Mouse (Mus musculus) layer of hippocampus, adult 9-11 months (tissue): Measurements from ENCODE around the gene Ikzf2.

Experiments
- DNase-seq: peaks from one replicate; pipeline ENCODE4 v3.0.0; 2022

Ikzf2 gene

GRCm38 (mm10) chr1:69687076-69687991, at the start of gene Ikzf2:
Gene Ikzf2 (minus strand): TSS chr1:69687245.
- DNase-seq, result peak; percentile 72

DNA sequence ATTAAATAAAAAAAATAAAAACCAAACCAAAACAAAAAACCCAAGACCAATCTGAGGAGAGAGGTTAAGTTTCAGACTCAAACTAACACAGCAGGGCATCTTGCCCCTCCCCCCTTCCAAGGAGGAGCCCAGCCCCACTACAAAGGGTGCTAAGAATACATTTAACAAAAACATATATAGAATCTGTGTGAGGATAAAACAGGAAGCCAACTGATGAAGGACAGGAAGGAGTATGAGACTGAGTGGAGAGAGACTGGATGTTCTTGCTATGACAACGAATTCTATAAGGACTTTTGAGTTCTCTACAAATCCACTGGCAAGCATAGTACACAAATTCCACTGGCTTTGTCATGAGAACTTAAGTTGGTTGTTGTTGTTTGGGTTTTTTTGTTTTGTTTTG, 42.7 kb upstream of the Ikzf2 start:
- no peak for DNase-seq

DNA sequence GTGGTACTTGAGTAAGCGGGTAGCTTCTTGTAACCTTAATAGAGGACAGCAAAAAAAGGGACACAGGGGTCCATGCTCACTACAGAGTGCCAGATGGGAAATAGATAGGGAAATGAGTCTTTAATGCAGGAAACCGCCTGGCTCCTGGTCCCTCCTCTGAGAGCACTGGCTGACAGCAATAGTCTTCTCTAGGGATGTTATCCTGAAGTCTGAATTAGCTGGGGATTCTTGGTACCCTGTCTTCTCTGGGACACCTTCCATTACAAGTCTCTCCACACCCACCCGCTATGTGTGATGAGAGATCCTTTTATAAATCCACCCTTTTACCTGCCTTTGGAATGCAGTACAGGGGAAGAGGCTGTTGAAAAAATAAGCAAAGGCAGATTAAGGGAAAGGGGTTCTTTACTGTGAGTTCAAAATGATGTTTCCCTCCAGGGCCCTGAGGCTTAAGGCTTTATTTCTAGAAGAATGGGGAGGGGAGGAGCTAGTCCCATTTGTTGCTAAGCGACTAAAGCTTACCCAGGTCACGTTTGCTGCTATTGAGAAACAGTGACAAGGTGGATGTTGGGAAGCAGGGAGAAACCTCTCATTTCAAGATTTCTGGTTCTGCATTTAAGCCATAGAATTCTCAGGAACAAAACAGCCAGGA, 42.1 kb upstream of the Ikzf2 start:
- DNase-seq, result no peak

- no peak for DNase-seq
These were observed 40.9 kb upstream of the Ikzf2 start for GRCm38 (mm10) chr1:69727968-69728367.

GRCm38 (mm10) chr1:69717107-69717506, 30.1 kb upstream of the Ikzf2 start:
- no peak for DNase-seq

DNA sequence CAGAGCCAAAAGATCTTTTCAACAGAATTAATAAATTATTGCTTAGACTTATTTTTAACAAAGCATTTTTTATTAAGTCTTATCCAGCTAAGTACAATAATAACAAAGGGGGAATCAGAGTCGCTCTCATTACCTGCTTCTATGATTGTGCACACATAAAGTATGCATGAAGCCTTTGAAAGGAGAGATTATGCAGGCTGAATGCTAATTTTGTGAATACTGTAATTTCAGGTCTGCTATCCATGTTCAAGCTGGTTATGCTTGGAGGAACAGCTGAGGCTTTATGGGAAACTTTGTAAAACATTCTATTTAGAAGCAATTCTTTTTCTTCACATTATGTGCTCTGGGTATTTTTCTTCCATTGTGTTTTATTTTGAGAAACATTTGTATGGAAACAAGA, 21.5 kb upstream of the Ikzf2 start:
- DNase-seq, result no peak

DNA sequence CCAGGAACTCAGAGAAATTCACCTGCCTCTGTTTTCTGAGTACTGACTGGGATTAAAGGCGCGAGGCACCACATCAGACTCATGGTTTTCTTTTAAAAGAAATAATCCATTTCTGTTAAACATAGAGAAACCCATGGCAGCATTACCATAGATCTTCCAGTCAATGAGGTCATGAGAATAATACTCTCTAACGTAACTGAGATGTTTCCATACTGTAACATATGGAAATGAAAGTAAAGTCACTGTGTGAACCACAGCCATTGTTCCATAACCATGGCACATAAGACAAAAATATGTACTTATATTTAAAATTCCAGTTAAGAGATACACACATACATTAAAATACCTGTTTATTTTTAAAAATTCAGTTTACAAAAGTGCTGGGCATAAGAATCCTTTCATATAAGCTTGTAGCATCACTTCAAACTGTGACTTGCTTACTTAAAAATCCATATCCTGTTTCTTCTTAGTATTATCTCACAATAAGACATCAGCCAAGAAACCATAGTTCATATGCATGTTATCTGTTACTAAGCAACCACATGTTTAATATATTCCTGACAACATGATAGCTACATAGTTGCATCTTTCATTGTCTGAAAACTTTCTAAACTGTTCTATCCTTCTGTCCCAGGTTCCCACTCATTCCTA, 16.6 kb upstream of the Ikzf2 start:
- DNase-seq, result no peak

- no peak for DNase-seq
These were observed 4.9 kb upstream of the Ikzf2 start for GRCm38 (mm10) chr1:69691946-69692345.

DNA sequence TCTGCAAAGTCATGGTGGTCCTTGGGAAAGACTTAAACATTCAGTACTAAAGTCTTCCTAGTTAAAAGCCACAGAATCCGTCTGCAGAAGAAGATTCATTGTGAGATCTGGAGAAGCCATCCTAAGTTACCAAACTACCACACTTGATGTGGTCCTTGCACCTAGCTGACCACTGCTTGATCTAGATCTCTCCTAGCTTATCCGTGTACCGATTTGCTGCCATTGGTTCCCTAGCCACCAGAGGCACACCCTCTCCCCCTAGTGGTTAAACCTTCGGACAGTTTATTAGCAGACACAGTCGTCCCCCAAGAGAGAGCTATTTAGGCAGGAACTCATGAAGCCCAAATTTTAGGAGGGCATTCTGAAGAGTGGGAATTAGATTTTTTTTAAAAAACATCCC, 1.9 kb upstream of the Ikzf2 start:
- peak; percentile 53 for DNase-seq

DNA sequence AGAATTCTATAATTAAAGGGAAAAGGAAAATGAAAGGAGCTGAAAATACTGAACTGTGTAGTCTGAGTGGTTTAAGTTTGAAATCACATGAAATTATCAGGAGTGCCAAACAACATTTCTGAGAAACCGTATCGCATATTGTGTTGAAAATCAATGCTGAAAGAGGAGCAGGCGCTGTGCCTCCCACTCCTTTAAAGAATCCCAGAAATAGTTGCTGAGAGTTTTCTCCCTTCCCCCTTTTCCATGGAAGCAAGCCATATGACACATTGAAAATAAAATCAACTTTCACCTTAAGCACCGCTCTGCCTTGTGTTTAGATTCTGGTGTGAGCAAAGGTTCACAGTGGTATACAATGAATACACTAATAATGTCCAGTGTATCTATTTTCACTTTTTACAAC, 1.1 kb upstream of the Ikzf2 start:
- peak; percentile 7 for DNase-seq

DNA sequence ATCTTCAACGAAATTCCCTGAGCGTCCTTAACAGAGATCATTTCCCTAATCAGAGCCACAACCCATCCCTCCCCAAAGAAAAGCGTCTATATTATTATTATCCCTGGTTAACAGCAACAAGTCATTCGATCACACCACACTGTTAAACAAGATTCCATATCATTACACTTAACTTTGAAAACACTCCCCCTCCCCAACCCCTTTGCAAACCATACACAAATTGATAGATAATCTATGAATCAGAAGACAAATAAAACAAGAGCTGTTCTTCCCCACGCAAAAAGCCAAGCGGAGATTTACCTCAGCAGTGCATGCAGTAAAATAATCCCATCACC, 337 bp downstream of the Ikzf2 start:
- no peak for DNase-seq

DNA sequence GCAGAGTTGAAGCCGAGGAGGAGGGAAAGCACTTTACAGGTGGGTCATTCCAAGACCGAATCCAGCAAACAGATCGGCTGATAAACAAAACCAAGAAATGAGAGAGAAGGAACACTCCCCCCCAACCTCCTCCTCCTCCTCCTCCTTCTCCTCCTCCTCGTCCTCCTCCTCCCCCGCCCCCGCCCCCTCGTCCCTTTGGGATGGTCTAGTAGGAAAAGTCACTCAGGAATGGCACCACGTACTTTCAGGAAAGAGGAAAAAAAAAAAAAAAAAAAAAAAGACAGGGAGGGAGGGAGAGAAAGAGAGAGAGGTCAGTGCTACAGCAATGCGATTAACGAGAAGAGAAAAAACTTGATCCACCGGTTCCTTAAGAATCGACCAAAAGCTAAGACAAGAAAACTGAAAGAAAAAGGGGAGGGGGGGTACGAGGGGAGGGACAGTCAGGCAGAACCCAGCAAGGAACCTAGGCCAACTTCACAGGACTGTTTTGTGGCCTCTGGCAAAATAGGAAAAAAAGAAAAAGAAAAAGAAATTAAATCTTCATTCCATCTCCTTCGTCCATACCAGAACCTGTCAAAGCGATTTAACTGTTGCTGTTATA, 1.1 kb downstream of the Ikzf2 start:
- no peak for DNase-seq

DNA sequence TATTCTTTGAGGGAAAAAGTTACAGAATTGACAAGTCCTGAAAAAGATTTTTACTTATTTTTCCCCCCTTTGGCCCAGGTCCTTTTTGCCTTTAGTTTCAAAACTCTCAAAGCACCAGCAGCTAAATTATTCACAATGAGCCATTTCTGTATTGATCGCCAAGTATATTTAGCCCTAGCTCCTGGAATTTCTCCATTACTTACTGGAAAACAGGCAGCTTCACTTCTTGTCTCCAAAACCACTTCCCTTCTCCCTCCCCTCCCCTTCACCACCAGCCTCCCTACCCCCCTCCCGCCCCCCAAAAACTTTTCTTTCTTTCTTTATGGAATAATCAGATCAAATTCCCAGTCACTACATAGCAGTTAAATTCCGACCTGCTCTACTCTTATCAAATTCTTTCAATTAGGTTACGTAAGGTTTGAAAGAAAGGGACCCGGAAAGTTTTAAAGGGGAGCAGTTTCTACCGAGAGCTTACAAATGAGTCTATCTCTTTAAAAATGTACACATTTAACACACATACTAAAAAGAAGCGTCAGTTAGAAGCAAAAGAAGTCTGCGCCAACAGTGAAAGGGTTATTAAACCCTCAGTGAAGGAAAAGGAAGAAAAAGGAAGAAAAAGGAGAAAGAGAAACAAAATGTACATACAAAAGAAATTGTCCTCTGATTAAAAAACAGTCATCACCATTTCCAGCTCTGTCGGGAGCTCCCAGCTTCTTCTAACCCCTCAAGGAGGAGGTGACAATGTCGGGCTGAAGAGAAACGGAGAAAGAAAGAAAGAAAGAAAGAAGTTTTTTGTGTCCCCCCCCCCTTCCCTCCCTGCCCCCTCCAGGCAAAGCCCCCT, 1.8 kb downstream of the Ikzf2 start:
- DNase-seq, result no peak

DNA sequence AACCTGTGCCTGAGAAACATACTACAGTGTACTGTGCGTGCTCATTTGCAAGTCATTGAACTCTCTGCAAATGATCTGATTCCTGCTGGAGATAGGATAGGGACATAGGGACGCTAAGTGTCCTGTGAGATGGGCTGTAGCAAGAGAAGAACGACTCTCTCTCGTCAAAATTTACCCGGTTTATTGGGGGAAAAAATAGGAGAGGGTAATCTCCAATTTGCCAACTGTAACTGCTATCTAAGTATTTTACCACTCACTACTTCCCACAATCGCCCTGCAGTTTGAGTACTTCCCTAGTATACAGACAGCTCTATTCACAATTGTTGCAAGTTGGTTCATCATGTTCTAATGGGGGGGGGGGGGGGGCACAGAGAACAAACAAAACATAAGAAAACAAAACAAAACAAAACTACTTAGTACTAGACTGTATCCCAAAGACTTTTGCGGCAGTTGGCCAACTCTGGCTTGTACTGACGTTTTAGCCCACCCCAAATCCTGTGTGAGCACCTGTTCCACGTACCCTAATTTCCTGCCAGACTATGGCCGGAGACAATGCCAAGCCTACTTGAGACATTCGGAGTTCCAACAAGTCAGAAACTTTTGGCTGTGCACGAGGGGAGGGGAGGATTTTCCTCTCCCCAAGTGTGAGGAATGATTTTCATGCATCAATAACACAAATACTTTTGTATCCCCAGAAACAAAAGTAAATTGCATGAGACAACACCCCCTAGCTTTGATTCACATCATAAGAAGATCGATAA, 2.6 kb downstream of the Ikzf2 start:
- DNase-seq, result no peak

DNA sequence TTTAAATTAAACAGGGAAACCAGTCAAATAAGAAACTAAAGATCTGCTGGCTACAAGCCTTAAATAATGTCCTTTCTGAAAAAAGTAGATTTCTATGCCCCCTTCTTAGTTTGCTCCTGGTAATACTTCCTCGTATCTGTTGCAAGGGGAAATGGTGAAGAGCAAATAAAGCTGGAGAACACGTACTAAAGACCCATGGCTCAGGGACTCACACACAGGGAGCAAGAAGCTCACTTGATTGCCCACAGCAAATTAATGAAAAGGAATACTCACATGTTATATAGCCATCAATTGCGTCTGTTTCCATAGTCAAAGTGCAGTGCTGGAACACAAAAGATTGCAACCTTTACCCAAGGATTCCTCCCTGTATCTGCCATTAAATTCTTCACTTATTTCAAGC, 3.2 kb downstream of the Ikzf2 start:
- no peak for DNase-seq

DNA sequence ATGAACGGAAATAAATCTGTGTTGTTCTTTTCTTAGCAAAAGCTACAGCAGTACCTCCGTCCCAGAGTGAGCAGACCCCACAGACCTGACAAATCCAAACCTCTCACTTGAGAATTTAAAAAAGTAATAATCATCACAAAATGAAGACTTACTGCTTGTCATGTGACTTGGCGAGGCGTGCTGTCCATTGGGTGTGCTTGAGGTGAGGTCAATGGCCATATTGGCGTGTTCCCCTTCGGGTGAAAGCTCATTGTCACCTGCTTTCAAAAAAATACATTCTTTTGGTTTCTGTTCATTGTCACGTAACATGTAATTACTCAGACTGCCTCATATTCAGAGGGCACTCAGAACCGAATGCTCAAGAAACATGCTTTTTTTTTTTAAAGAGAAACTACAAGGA, 4.0 kb downstream of the Ikzf2 start:
- DNase-seq, result no peak

GRCm38 (mm10) chr1:69682261-69682660, 4.8 kb downstream of the Ikzf2 start:
- no peak for DNase-seq

DNA sequence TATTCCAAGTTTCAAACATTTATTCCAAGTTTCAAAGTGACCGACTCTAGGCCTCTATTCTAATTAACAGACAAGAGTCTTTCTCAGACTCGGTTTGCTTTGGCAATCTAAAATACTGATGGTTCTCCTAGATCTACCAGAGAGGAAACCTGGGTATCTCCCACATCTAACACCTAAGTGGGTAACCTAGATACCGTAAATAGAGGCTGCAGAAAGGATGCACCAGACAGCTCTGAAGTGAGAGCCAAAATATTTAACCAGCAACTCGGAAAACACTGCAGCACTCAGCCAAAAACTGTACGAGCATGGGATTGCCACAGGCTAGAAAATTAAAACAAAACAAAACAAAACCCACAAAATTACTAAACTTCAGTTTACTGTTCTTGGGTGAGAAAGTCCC, 6.0 kb downstream of the Ikzf2 start:
- no peak for DNase-seq

DNA sequence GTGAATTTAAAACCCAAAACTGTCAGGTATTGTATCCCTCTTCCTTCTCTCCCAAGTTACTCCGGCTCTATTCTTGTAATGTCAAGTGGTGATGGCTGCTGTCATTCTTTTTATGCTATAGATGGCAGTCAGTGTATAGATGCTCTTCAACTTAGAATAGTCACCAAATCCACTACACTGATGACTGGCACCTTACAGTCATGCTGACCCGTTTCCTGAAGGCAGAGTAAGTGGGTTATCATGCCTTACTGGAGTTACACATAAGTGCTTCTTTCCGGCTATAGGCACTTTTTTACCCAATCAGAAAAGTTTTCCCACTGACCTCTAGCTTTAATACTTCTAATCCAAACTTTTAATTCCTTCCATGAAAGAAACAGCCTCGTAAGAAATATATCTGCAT, 6.5 kb downstream of the Ikzf2 start:
- no peak for DNase-seq

DNA sequence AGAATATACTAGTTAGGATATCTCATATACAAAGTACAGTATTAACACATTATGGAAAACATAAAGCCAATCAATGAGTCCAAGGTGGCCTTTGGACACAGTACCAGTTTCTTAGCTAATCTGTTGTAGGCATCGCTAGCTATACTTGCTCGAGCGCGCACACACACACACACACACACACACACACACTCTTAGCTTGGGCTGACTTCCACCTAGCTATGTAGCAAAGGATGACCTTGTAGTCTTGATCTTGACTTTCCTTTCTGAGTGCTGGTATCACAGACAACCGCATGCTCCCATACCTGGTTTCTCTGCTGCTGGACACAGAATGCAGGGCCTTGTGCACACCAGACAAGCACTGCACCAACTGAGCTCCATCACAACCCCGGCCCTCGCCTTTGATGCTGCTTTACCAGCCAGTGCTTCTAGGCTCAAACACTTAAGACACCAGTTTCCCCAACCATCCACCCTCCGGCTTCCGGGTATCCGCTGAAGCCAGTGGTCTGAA, 17.1 kb downstream of the Ikzf2 start:
- no peak for DNase-seq

- DNase-seq, result no peak
These were observed 19.6 kb downstream of the Ikzf2 start for GRCm38 (mm10) chr1:69667456-69667855.

GRCm38 (mm10) chr1:69659779-69660178, 27.3 kb downstream of the Ikzf2 start:
- no peak for DNase-seq
